Mouse (Mus musculus) thymus, adult 2 months (tissue): ENCODE results near the gene Rpsa. TPM values are rescaled to one million over a fixed set of nuclear protein-coding genes. Genes with fewer than 3 reads are reported as not detected.

Experiments used
- DNase-seq: peaks from one replicate; pipeline ENCODE4 v3.0.0; 2021
- H3K27ac ChIP-seq: fragments of 200-500 bp; 2 replicates; pipeline ENCODE4 v1.5.1; 2012; ENCODE audit warnings: low read length, control low read depth; ENCODE audit not compliant: control insufficient read depth, insufficient read depth
- H3K27me3 ChIP-seq: fragments of 200-500 bp; 2 replicates; pipeline ENCODE4 v1.6.1; 2012; ENCODE audit warnings: mild to moderate bottlenecking, low read length, moderate library complexity, mixed read lengths; ENCODE audit not compliant: control insufficient read depth, insufficient read depth
- H3K36me3 ChIP-seq: fragments of 200-500 bp; 2 replicates; pipeline ENCODE4 v1.6.1; 2012; ENCODE audit warnings: mild to moderate bottlenecking, low read length, moderate library complexity; ENCODE audit not compliant: control insufficient read depth, insufficient read depth
- H3K4me1 ChIP-seq: fragments of 200-500 bp; replicated peaks from 2 replicates; pipeline ENCODE4 v1.6.1; 2012; ENCODE audit warnings: low read length; ENCODE audit not compliant: control insufficient read depth, insufficient read depth
- H3K4me3 ChIP-seq: fragments of 200-500 bp; 2 replicates; pipeline ENCODE4 v1.5.1; 2012; ENCODE audit warnings: mild to moderate bottlenecking, low read length, control low read depth, moderate library complexity; ENCODE audit not compliant: control insufficient read depth, insufficient read depth
- CTCF ChIP-seq: fragments of 200-500 bp; IDR thresholded peaks from 2 replicates; pipeline ENCODE4 v1.5.1; 2012; ENCODE audit warnings: mild to moderate bottlenecking, control low read depth, low read length, moderate library complexity, borderline replicate concordance; ENCODE audit not compliant: control insufficient read depth, poor library complexity, insufficient read depth; ENCODE audit errors: extremely low read depth
- POLR2A ChIP-seq: fragments of 200-500 bp; IDR thresholded peaks from 2 replicates; pipeline ENCODE4 v1.6.1; 2012; ENCODE audit warnings: mild to moderate bottlenecking, low read length, control low read depth, moderate library complexity; ENCODE audit not compliant: control insufficient read depth, poor library complexity, insufficient read depth; ENCODE audit errors: extremely low read depth
- WGBS: fragments of 180-500 bp; shearing (Covaris S2); methylation state at CpG from one replicate; pipeline ENCODE4 v1.1.7; 2018; 5-methylcytosine and 5-hydroxymethylcytosine counted together
- polyA plus RNA-seq: library from polyadenylated mRNA; depleted of rRNA; stranded (reverse); fragments of >200 nt; gene quantifications from 2 replicates; pipeline ENCODE4 v1.2.3, GENCODE M21; 2012

Rpsa gene
- polyA plus RNA-seq, 1 experiment: 5,416 TPM

DNA sequence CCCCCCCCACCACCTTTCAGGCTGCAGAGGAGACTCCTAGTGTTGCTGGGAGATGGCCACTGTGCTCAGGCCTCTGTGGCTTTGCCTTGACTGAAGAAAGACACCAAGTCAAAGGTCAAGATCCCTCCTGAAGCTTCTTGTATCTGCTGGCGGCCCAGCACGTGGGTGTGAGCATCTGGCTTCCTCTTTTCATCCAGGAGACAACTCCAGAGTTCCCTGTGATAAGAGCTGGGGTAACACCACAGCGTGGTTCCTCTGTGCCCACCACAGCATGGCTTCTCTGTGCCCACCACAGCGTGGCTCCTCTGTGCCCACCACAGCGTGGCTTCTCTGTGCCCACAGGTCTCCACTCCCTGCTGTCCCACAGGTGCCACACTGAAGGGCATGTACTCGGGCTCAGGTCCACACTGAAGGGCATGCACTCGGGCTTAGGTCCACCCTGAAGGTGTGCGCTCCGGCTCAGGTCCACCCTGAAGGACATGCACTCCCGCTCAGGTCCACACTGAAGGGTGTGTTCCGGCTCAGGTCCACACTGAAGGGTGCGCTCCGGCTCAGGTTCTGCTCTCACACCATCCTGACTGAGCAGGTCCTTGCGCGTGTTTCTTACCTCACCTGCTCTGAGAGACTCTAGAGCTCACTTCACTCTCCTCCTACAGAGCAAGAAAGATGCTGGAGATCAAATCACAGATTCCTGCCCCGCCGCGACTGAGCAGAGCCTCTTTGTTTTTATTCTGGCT is 44.2 kb upstream of the Rpsa start:
- Histone ChIP-seq H3K4me3 (no peak overlapping the region), H3K27me3 (no peaks in the 10 kb centered on the region), H3K27ac (peak overlapping the region; percentile 4; the same call in 1 of the 2 replicates), H3K4me1 (peaks cover 41% of the 10 kb centered on the region), H3K36me3 (no peaks in the 10 kb centered on the region)
- 58% methylated on average over 18 of the region's 18 CpGs for WGBS
- TF ChIP-seq POLR2A (no peak), CTCF (no peak)
- no peak for DNase-seq

DNA sequence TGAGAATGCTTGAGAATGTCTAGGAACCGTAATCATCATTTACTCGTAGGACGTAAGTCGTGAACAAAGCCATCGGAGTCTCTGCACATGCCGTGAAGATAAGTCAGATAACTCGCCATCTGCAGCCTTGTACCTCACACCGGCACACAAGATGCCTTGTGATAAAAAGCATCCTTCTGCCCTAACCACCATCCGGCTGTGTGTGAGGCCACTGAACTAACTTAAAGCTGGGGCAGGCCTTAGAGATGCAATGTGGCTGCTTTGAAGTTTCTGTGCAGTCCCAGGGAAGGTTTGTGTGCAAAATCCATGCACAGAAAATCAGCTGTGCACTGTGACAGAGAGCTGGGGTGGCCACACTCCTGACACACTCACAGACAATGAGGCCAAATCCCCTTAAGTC is 43.1 kb upstream of the Rpsa start:
- H3K27me3 ChIP-seq: no peaks in the 10 kb centered on the region
- DNase-seq: peak; percentile 34
- H3K4me1 ChIP-seq: peaks cover 36% of the 10 kb centered on the region
- TF ChIP-seq CTCF: no peak
- no peak for TF ChIP-seq POLR2A
- WGBS: 5% methylated on average over 9 of the region's 9 CpGs
- no peak overlapping the region for H3K4me3 ChIP-seq
- no peaks in the 10 kb centered on the region for H3K36me3 ChIP-seq
- H3K27ac ChIP-seq: no peak overlapping the region

DNA sequence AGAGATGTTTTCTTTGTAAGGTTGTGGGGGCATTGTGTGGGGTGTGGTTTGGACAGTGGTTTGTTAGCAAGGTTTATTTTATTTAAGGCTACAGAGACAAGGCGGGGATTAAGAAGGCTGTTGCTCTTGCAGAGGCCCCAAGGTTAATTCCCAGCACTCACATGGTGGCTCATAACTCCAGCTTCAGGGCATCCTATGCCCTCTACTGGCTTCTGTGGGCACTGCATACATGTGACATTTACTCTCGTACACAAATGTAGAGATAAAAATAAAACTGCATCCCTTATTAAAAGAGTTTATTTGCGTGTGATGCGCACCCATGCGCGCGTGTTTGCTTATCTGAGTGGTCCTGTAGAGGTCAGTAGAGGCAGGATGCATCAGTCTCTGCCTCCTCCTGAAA is 38.4 kb upstream of the Rpsa start:
- Histone ChIP-seq H3K4me1 (peaks cover 23% of the 10 kb centered on the region), H3K36me3 (no peaks in the 10 kb centered on the region), H3K27me3 (no peaks in the 10 kb centered on the region), H3K4me3 (no peak overlapping the region), H3K27ac (no peak overlapping the region)
- WGBS: 94% methylated on average over 7 of the region's 7 CpGs
- TF ChIP-seq CTCF: no peak
- no peak for TF ChIP-seq POLR2A
- DNase-seq: no peak

DNA sequence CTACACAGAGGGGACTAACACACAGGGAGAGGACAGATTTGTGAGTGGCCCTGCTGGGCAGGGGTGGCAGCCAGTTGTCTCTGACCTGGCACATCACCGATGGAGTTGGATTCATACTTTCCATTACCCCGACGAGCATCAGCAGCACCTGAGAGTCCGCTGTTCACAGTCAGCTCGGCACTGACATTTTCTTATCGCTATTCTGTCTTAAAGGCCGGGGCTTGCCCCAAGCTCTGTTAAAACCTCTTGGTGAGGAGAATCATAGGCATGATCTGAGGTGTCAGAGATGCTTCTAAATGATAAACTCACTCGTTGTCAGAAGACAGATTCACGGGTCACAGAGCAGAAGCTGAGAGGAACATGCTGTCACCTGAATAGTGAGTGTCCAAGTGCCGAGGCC is 36.4 kb upstream of the Rpsa start:
- TF ChIP-seq CTCF (no peak), POLR2A (no peak)
- H3K27me3 ChIP-seq: no peaks in the 10 kb centered on the region
- WGBS: 62% methylated on average over 10 of the region's 10 CpGs
- H3K4me1 ChIP-seq: peaks cover 21% of the 10 kb centered on the region
- H3K4me3 ChIP-seq: no peak overlapping the region
- no peaks in the 10 kb centered on the region for H3K36me3 ChIP-seq
- H3K27ac ChIP-seq: peak overlapping the region; percentile 42; the same call in 1 of the 2 replicates
- DNase-seq: no peak

DNA sequence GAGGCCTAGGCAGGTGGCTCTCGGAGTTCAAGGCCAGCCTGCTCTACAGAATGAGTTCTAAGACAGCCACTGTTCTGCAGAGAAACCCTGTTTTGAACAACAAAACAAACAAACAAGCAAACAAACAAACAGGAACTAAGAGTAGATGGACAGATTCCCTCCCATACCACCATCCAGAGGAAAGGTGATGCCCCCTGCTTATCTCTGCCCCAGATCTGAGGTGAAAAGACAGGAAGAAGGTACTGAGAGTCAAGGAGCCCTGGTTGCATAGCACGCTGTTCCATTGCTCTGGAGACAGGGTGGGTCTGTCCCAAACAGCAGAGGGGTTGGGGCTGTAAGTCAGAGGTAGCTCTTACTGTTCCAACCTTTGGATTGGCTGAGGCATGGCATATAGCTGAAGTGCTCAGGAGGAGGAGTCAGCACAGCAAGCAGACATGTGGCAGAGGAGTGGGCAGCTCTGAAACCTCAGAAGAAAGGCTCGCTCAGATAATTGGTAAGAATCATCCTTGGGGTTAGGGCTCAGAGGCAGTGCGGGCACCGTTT is 35.7 kb upstream of the Rpsa start, which contains the start of gene Ccr8:
Ccr8 (plus strand) TSS at position 419 of the 543 bp plus-strand sequence.
- no peaks in the 10 kb centered on the region for H3K27me3 ChIP-seq
- no peaks in the 10 kb centered on the region for H3K36me3 ChIP-seq
- no peak for TF ChIP-seq POLR2A
- H3K4me3 ChIP-seq: peak within 1 kb of the TSS; percentile 19
- peaks cover 24% of the 10 kb centered on the region for H3K4me1 ChIP-seq
- no peak for DNase-seq
- peak within 1 kb of the TSS; percentile 42; the same call in 1 of the 2 replicates for H3K27ac ChIP-seq
- WGBS: 72% methylated on average over 5 of the region's 5 CpGs

DNA sequence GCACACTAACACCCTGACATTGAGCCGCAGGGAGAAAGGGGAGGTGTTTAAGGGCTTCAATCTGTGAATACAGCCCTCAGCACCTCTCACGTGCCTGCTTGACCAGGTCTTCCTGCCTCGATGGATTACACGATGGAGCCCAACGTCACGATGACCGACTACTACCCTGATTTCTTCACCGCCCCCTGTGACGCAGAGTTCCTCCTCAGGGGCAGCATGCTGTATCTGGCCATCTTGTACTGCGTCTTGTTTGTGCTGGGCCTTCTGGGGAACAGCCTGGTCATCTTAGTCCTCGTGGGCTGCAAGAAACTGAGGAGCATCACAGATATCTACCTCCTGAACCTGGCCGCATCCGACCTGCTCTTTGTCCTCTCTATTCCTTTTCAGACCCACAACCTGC is 33.8 kb upstream of the Rpsa start:
- peaks cover 24% of the 10 kb centered on the region for H3K4me1 ChIP-seq
- H3K36me3 ChIP-seq: no peaks in the 10 kb centered on the region
- H3K4me3 ChIP-seq: no peak overlapping the region
- H3K27ac ChIP-seq: no peak overlapping the region
- no peak for DNase-seq
- WGBS: 96% methylated on average over 13 of the region's 13 CpGs
- no peaks in the 10 kb centered on the region for H3K27me3 ChIP-seq
- TF ChIP-seq CTCF: no peak

DNA sequence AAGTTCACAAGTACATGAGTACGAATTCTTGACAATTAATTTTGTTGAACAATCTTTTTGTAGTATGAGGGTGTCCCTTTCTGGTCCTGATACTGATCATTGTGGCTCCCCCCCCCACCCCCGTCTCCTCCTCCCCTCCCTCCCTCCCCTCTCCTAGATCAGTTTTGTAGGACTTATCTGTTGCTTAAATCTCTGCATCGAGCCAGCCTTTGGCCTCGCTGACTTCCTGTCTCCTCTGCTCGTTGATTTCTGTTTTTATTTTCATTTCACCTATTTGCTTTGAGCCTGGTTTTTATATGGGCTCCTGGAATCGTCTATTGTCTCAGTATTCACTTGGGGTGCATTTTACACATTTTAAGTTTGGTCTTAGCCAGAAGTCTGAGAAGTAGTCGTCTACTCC is 31.6 kb upstream of the Rpsa start:
- Histone ChIP-seq H3K4me1 (peaks cover 24% of the 10 kb centered on the region), H3K27ac (peak overlapping the region; percentile 49; the same call in 1 of the 2 replicates), H3K4me3 (no peak overlapping the region), H3K36me3 (no peaks in the 10 kb centered on the region), H3K27me3 (no peaks in the 10 kb centered on the region)
- TF ChIP-seq CTCF (no peak), POLR2A (no peak)
- under 1% methylated on average over 7 of the region's 7 CpGs for WGBS
- DNase-seq: no peak
